In the genomic region with DNA sequence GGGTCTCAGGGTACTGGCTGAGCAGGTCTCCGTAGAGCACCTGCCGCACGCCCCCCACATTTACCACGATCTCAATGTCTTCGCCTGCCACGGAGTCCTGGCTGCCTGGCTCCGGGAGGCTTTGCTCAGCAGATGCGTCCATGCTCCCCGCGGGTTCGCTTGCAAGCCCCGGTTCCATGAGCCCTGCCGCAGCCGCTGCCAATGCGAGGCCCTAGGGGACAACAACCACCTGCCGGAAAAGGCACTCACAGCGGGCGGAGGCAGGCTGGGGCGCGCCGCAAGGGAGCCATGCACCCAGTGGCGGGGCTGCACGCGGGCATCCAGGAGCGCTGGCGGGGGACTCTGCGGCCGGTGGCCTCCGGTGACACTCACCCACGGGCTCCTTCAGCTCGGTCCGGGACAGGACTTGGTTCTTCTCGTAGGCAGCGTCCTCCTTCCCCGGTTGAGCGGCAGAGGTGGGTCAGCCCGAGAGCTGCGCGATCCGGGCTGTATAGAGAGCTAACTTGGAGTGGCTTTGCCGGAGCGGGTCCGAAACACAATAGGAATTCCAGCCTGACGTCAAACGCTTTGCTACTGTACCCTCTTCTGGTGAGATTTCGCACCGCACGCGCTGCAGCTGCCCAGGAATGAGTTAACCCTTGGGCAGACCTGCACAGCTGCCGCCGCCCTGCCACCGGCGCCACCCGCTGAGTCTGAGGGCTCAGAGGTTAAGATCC, we compare ENCODE assay signal across 8 mouse cellular contexts. TPM values are rescaled to one million over a fixed set of nuclear protein-coding genes. Genes with fewer than 3 reads are reported as not detected.
A peak's percentile ranks its signal among the peaks of the same experiment; 100 is the strongest.
DNase-seq lines count a peak whose midpoint lies in the region; ATAC-seq and TF ChIP-seq lines count a peak whose summit lies in the region.

No protein-coding gene starts in this region.

- in situ Hi-C loops in ES-E14 (cut with MboI; ENCODE audit: low sequenced_read_pairs in 2 of 2, unreplicated experiment in 2 of 2), result loop anchor here in 1 of 2 experiments (25.0 kb wide), 1 partner anchor 89 kb away; no protein-coding TSS in a partner anchor

- ATAC-seq in embryonic facial prominence, embryonic 13.5 days (ENCODE audit: insufficient number of reproducible peaks, insufficient read depth, low FRiP score, low TSS enrichment, low read depth), result 0 out of 2 replicates have a peak, but pooled peaks have one; percentile 54
- ATAC-seq in hindbrain, embryonic 12.5 days (ENCODE audit: low FRiP score), result peak; percentile 80

- no peak overlapping the region for H3K27ac ChIP-seq in ES-E14 (ENCODE audit: insufficient read depth, low read depth, low read length, poor library complexity, severe bottlenecking)
- no peak overlapping the region for H3K27ac ChIP-seq in embryonic facial prominence, embryonic 13.5 days
- H3K27ac ChIP-seq in hindbrain, embryonic 12.5 days, result no peak overlapping the region

- WGBS in embryonic facial prominence, embryonic 13.5 days, result under 1% methylated on average over 53 of the region's 54 CpGs
- WGBS in hindbrain, embryonic 12.5 days, result under 1% methylated on average over 52 of the region's 54 CpGs
- 2% methylated on average over 54 of the region's 54 CpGs for WGBS in lung, adult 2 months

- peak overlapping the region; percentile 43 to 58 for H3K4me3 ChIP-seq in ES-E14 (ENCODE audit: insufficient read depth in 1 of 2, low read depth in 1 of 2, low read length in 2 of 2, poor library complexity in 1 of 2, severe bottlenecking in 1 of 2)
- H3K4me3 ChIP-seq in embryonic facial prominence, embryonic 13.5 days, result peak overlapping the region; percentile 56
- peak overlapping the region; percentile 54 for H3K4me3 ChIP-seq in hindbrain, embryonic 12.5 days
- H3K4me3 ChIP-seq in lung, adult 2 months (replicated peaks; ENCODE audit: extremely low read depth, low read depth, low read length), result peak overlapping the region; percentile 28

- peak overlapping the region; percentile 97 for H3K4me2 ChIP-seq in embryonic facial prominence, embryonic 13.5 days
- H3K4me2 ChIP-seq in hindbrain, embryonic 12.5 days (replicated peaks), result peak overlapping the region; percentile 98

- peak overlapping the region; percentile 39 for H3K9ac ChIP-seq in ES-E14 (ENCODE audit: insufficient read depth, low read depth, low read length, poor library complexity, severe bottlenecking)
- peak overlapping the region; percentile 67 for H3K9ac ChIP-seq in embryonic facial prominence, embryonic 13.5 days
- H3K9ac ChIP-seq in hindbrain, embryonic 12.5 days, result peak overlapping the region; percentile 67

- DNase-seq in B cell, adult 2 months, result peak; percentile 9 to 16
- DNase-seq in ES-E14 (ENCODE audit: low read depth, low spot score), result peak; percentile 59
- peak; percentile 45 for DNase-seq in layer of hippocampus, adult 9-11 months
- peak; percentile 16 for DNase-seq in lung, adult 2 months
- DNase-seq in retina, postnatal 1 day, result peak; percentile 87
- DNase-seq in natural killer cell, adult 2 months (ENCODE audit: low spot score in 2 of 2), result no peak

- H3K36me3 ChIP-seq in ES-E14 (ENCODE audit: control insufficient read depth, insufficient read depth, low read length, poor library complexity, severe bottlenecking), result no peaks in the 10 kb centered on the region
- no peaks in the 10 kb centered on the region for H3K36me3 ChIP-seq in embryonic facial prominence, embryonic 13.5 days
- no peaks in the 10 kb centered on the region for H3K36me3 ChIP-seq in hindbrain, embryonic 12.5 days

- TF ChIP-seq POLR2A in lung, adult 2 months (IDR thresholded peaks at IDR 0.05; ENCODE audit: borderline replicate concordance, extremely low read depth, low read depth, low read length), result no peak

- TF ChIP-seq CTCF in lung, adult 2 months (IDR thresholded peaks at IDR 0.05; ENCODE audit: insufficient read depth, low read length), result 0 out of 2 replicates have a peak, but pooled peaks have one; percentile 19

- H3K4me1 ChIP-seq in ES-E14 (ENCODE audit: control insufficient read depth in 2 of 2, insufficient read depth in 2 of 2, low read length in 2 of 2, poor library complexity in 1 of 2), result peaks cover 0 to 8% of the 10 kb centered on the region in 2 experiments; a peak in 2 of 4 replicates
- peaks cover 15% of the 10 kb centered on the region for H3K4me1 ChIP-seq in embryonic facial prominence, embryonic 13.5 days
- H3K4me1 ChIP-seq in hindbrain, embryonic 12.5 days, result peaks cover 9% of the 10 kb centered on the region
- no peaks in the 10 kb centered on the region for H3K4me1 ChIP-seq in lung, adult 2 months (ENCODE audit: control insufficient read depth, insufficient read depth, low read length)

- no peaks in the 10 kb centered on the region for H3K9me3 ChIP-seq in ES-E14 (ENCODE audit: control insufficient read depth, insufficient read depth, low read depth, low read length)
- H3K9me3 ChIP-seq in embryonic facial prominence, embryonic 13.5 days, result no peaks in the 10 kb centered on the region
- no peaks in the 10 kb centered on the region for H3K9me3 ChIP-seq in hindbrain, embryonic 12.5 days (replicated peaks)

- H3K27me3 ChIP-seq in embryonic facial prominence, embryonic 13.5 days, result peaks cover 43% of the 10 kb centered on the region
- H3K27me3 ChIP-seq in hindbrain, embryonic 12.5 days, result peaks cover 36% of the 10 kb centered on the region

TF ChIP-seq in ES-E14, 5 proteins besides CTCF, POLR2A, EP300 and RAD21:
- no peak for TF ChIP-seq ZC3H11A (IDR thresholded peaks at IDR 0.05; ENCODE audit: borderline replicate concordance, low read depth, low read length)
TF ChIP-seq in ES-E14: peak in this region for 0.

RNA-seq across cellular contexts. Expression of gene Kcnf1, which starts 0.5 kb away (rescaled TPM):
- total RNA-seq in ES-E14 (2012; rRNA removed), result 1.0 and 1.2 TPM in 2 replicates
- polyA plus RNA-seq in embryonic facial prominence, embryonic 13.5 days (2015; fragmentation: Nextera tagmentation; extraction: Ambion mirVana), result 0.70 and 0.80 TPM in 2 replicates
- 1.2 and 1.3 TPM in 2 replicates for polyA plus RNA-seq in hindbrain, embryonic 12.5 days (2016; fragmentation: Nextera tagmentation; extraction: Ambion mirVana)
- polyA plus RNA-seq in lung, adult 2 months (2012; rRNA removed), result 0.85 and 1.0 TPM in 2 replicates

Comparison
In these comparisons a context has a peak if more than half of its experiments do, and no peak if none do; other contexts are left out.
1. DNase-seq: peak in B cell, adult 2 months (2 of 2), ES-E14 (single experiment), layer of hippocampus, adult 9-11 months (single experiment), lung, adult 2 months (single experiment) and retina, postnatal 1 day (single experiment); none in natural killer cell, adult 2 months (0 of 2).
2. Peak in every context shown above with its lines, with median percentiles within 50 percentile points of each other: H3K4me3 ChIP-seq and H3K9ac ChIP-seq.